Mouse (Mus musculus) thymus, adult 2 months (tissue): ENCODE data around the gene Pld2. TPM values are rescaled to one million over a fixed set of nuclear protein-coding genes. Genes with fewer than 3 reads are reported as not detected.
A peak's percentile ranks its signal among the peaks of the same experiment; 100 is the strongest.

Experiments
- DNase-seq: peaks from one replicate; pipeline ENCODE4 v3.0.0; 2021
- H3K27ac ChIP-seq: fragments of 200-500 bp; 2 replicates; pipeline ENCODE4 v1.5.1; 2012; ENCODE audit warnings: low read length, control low read depth; ENCODE audit not compliant: control insufficient read depth, insufficient read depth
- H3K27me3 ChIP-seq: fragments of 200-500 bp; 2 replicates; pipeline ENCODE4 v1.6.1; 2012; ENCODE audit warnings: mild to moderate bottlenecking, low read length, moderate library complexity, mixed read lengths; ENCODE audit not compliant: control insufficient read depth, insufficient read depth
- H3K36me3 ChIP-seq: fragments of 200-500 bp; 2 replicates; pipeline ENCODE4 v1.6.1; 2012; ENCODE audit warnings: mild to moderate bottlenecking, low read length, moderate library complexity; ENCODE audit not compliant: control insufficient read depth, insufficient read depth
- H3K4me1 ChIP-seq: fragments of 200-500 bp; replicated peaks from 2 replicates; pipeline ENCODE4 v1.6.1; 2012; ENCODE audit warnings: low read length; ENCODE audit not compliant: control insufficient read depth, insufficient read depth
- H3K4me3 ChIP-seq: fragments of 200-500 bp; 2 replicates; pipeline ENCODE4 v1.5.1; 2012; ENCODE audit warnings: mild to moderate bottlenecking, low read length, control low read depth, moderate library complexity; ENCODE audit not compliant: control insufficient read depth, insufficient read depth
- CTCF ChIP-seq: fragments of 200-500 bp; IDR thresholded peaks from 2 replicates; pipeline ENCODE4 v1.5.1; 2012; ENCODE audit warnings: mild to moderate bottlenecking, control low read depth, low read length, moderate library complexity, borderline replicate concordance; ENCODE audit not compliant: control insufficient read depth, poor library complexity, insufficient read depth; ENCODE audit errors: extremely low read depth
- POLR2A ChIP-seq: fragments of 200-500 bp; IDR thresholded peaks from 2 replicates; pipeline ENCODE4 v1.6.1; 2012; ENCODE audit warnings: mild to moderate bottlenecking, low read length, control low read depth, moderate library complexity; ENCODE audit not compliant: control insufficient read depth, poor library complexity, insufficient read depth; ENCODE audit errors: extremely low read depth
- WGBS: fragments of 180-500 bp; shearing (Covaris S2); methylation state at CpG from one replicate; pipeline ENCODE4 v1.1.7; 2018; 5-methylcytosine and 5-hydroxymethylcytosine counted together
- polyA plus RNA-seq: library from polyadenylated mRNA; depleted of rRNA; stranded (reverse); fragments of >200 nt; gene quantifications from 2 replicates; pipeline ENCODE4 v1.2.3, GENCODE M21; 2012

Pld2 gene
- polyA plus RNA-seq, 1 experiment, result 16.1 TPM

- Histone ChIP-seq H3K36me3 (no peaks in the 10 kb centered on the region), H3K4me1 (no peaks in the 10 kb centered on the region), H3K27ac (no peak overlapping the region), H3K4me3 (no peak overlapping the region), H3K27me3 (no peaks in the 10 kb centered on the region)
- TF ChIP-seq POLR2A (no peak), CTCF (no peak)
- no peak for DNase-seq
- WGBS, result 93% methylated on average over 1 of the region's 1 CpGs
Observed at GRCm38 (mm10) chr11:70571641-70572040, 31.8 kb downstream of the Pld2 start.

- no peak for TF ChIP-seq POLR2A
- no peak for TF ChIP-seq CTCF
- Histone ChIP-seq H3K4me1 (no peaks in the 10 kb centered on the region), H3K27ac (no peak overlapping the region), H3K27me3 (no peaks in the 10 kb centered on the region), H3K4me3 (no peak overlapping the region), H3K36me3 (no peaks in the 10 kb centered on the region)
- 94% methylated on average over 5 of the region's 5 CpGs for WGBS
- no peak for DNase-seq
Observed at GRCm38 (mm10) chr11:70572348-70572902, 32.6 kb downstream of the Pld2 start.

- Histone ChIP-seq H3K4me1 (no peaks in the 10 kb centered on the region), H3K27ac (no peak overlapping the region), H3K4me3 (no peak overlapping the region), H3K36me3 (no peaks in the 10 kb centered on the region), H3K27me3 (no peaks in the 10 kb centered on the region)
- no peak for DNase-seq
- TF ChIP-seq POLR2A (no peak), CTCF (no peak)
- WGBS, result 96% methylated on average over 6 of the region's 6 CpGs
Observed at GRCm38 (mm10) chr11:70573872-70574271, 34.0 kb downstream of the Pld2 start.

- Histone ChIP-seq H3K27me3 (no peaks in the 10 kb centered on the region), H3K4me1 (peaks cover 20% of the 10 kb centered on the region), H3K4me3 (no peak overlapping the region), H3K27ac (no peak overlapping the region), H3K36me3 (no peaks in the 10 kb centered on the region)
- TF ChIP-seq CTCF (no peak), POLR2A (no peak)
- WGBS, result 90% methylated on average over 3 of the region's 3 CpGs
- no peak for DNase-seq
Observed at GRCm38 (mm10) chr11:70577201-70577600, 37.3 kb downstream of the Pld2 start.

GRCm38 (mm10) chr11:70578962-70579361 lies 39.1 kb downstream of the Pld2 start:
- no peaks in the 10 kb centered on the region for H3K27me3 ChIP-seq
- WGBS, result 85% methylated on average over 6 of the region's 6 CpGs
- DNase-seq, result no peak
- H3K4me3 ChIP-seq, result no peak overlapping the region
- TF ChIP-seq POLR2A, result no peak
- no peak for TF ChIP-seq CTCF
- H3K36me3 ChIP-seq, result no peaks in the 10 kb centered on the region
- peaks cover 20% of the 10 kb centered on the region for H3K4me1 ChIP-seq
- no peak overlapping the region for H3K27ac ChIP-seq

- 41% methylated on average over 9 of the region's 9 CpGs for WGBS
- Histone ChIP-seq H3K27ac (peak overlapping the region; percentile 33), H3K4me1 (peaks cover 20% of the 10 kb centered on the region), H3K36me3 (no peaks in the 10 kb centered on the region), H3K27me3 (no peaks in the 10 kb centered on the region), H3K4me3 (no peak overlapping the region)
- no peak for DNase-seq
- TF ChIP-seq CTCF, result no peak
- no peak for TF ChIP-seq POLR2A
Observed at GRCm38 (mm10) chr11:70579710-70580357, 40.0 kb downstream of the Pld2 start.
